Mouse (Mus musculus): ENCODE results near the gene Esm1.

Gene Esm1

GRCm38 (mm10) chr13:113209624-113210023 is at the start of gene Esm1:
Gene Esm1, plus strand, starts transcription at chr13:113209659.
- ATAC-seq (ENCODE audit: low TSS enrichment): no peak

DNA sequence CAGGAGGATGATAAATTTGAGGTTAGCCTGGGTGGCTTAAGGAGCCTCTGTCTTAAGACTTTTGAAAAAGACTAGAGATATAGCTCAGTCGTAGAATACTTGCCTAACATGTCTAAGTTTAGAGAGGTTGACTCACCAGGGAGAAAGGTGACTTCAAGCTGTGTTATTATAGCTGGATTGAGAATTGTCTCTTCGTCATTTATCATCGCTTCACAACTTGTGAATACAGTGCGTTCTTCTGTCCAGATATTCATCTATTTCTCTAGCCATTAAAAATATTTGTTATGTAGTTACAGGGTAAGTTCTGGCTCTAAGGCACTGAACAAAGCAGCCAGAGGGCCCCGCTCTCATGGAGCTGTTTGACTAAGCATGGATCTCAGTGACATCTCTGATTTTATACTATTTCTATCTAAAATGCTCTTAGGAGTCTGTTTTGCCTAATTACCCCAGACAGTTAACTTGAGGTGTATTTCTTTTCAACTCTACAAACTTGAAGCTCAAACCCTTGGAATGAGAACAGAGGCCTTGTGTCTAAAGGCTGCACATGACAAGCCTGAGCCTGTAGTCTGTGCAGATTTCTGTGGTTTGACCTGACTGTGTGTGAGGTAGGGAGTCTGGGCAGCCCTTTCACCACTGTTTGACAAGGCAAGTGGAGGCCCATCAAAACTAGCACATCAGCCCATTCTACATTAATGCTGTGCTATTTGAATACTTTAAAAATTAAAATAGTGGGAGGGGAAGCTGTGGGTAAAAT is 45.0 kb upstream of the Esm1 start:
- no peak for ATAC-seq (ENCODE audit: low TSS enrichment)

DNA sequence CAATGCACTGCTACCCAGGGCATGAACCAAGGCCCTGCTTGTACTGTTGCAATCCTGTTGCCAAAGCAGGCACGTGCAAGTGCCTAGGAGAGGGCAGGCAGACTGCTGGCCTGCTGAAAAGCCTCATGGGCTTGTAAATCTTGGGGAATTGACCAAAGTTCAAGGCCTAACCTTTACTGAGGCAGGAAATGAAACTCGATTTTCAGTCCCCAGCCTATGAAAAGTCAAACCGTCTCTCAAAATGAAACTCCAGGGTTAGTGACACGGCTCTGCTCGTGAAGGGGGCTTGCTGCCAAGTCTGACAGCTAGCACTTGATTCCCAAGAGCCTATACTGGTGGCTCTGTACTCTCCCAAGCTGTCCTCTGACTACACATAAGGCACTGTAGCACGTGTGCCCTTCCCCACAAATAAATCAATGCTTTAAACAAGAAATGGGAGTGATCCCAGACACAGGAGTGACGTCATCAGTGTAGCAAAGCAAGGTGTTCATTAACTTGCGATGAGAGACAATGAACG is 41.4 kb upstream of the Esm1 start:
- no peak for ATAC-seq (ENCODE audit: low TSS enrichment)

DNA sequence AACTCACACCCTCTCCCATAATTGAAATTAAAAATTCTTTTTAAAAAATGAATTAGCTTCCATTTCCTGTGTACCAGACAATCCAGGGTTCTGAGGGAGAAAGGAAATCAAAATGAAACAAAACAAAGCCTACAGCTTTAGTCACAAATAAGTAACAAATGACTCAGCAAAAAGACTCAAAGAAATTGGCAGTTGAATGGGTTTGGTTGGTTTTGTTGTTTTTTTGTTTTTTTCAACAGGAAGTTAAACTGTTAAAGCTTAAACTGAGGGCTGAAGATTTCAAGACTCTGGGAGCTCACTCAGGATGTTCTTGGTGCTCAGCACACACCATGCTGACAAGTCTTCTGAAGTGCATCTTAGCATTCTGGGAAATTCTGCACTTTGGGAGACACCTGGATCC is 39.2 kb upstream of the Esm1 start:
- no peak for ATAC-seq (ENCODE audit: low TSS enrichment)

- peak; percentile 94 for ATAC-seq (ENCODE audit: low TSS enrichment)
Observed at GRCm38 (mm10) chr13:113174162-113174561, 35.3 kb upstream of the Esm1 start.

DNA sequence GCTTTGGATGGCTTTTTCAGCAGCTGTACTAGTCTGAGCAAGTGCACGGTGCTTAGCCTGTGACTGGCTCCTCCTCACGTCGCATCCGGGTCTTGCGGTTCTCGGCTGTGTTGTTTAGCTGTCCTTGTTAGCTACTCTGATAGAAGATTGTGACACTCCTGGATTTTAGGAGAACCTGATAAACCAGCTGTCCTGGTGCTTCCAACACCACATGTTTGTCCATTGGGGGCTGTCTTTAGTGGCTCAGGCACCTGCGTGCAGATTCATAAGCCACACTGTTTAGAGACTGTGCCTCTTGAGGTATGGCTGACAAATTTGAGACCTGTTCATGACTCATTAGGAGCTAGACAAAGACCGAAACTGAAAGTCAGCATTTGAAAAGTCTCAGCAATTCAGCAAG is 26.1 kb upstream of the Esm1 start:
- no peak for ATAC-seq (ENCODE audit: low TSS enrichment)

DNA sequence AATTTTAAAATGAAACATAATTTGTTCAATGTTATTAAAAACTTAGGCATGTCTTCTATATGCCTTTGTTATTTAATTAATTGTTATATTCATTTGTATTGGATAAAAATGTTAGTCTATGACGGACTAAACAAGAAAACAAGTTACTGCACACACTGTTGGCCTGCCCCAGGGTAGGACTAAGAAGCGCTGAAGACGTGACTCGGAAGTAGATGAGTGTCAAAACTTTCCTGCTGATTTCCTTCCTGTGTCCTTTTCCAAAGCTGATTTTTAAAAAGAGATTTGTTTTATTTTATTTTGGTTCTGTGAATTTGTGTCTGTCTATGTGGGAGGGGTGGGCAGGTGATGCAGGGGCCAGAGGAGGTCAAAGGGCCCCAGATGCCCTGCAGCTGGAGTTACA is 25.7 kb upstream of the Esm1 start:
- ATAC-seq (ENCODE audit: low TSS enrichment): no peak

DNA sequence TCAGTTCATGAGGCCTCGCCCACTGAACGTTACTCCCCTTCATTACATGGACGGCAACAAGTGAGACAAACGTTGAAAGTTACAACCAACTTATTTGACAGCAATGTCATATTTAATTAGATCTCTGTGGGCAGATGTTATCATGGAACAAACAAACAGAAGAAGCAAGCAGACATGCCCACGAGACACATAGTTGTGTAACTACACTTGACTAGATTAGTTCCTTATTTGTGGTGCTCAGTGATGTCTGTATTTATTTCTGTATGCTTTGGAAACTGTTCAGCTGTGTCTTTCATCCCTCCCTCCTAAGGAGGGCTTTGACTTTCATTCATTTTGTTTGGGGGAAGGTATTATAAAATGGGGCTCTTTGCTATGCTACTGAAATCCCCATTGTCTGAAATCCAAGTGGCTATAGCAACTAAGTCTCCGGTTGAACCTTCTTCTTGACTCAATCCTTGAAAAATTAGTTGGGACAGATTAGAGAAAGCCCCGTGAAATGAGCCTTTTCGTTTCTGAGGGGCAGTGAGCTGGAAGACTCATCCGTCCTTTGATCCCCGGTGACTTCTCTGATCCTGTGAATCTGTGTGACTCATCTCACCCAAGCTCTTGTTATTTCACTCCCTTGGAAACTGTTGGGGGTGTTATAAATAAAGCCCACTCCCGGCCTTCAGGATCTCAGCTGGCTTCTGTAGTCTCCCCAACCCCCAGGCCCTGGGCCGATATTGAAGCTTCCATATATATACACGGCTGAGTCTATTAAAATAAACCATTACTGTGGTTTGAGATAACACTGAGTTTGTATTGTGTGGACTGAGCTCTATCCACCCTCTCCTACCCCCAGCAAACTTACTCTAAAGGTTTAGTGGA is 12.4 kb upstream of the Esm1 start:
- no peak for ATAC-seq (ENCODE audit: low TSS enrichment)

- ATAC-seq (ENCODE audit: low TSS enrichment): no peak
Observed at GRCm38 (mm10) chr13:113197872-113198502, 11.5 kb upstream of the Esm1 start.

GRCm38 (mm10) chr13:113199331-113199730 is 10.1 kb upstream of the Esm1 start:
- ATAC-seq (ENCODE audit: low TSS enrichment): no peak

DNA sequence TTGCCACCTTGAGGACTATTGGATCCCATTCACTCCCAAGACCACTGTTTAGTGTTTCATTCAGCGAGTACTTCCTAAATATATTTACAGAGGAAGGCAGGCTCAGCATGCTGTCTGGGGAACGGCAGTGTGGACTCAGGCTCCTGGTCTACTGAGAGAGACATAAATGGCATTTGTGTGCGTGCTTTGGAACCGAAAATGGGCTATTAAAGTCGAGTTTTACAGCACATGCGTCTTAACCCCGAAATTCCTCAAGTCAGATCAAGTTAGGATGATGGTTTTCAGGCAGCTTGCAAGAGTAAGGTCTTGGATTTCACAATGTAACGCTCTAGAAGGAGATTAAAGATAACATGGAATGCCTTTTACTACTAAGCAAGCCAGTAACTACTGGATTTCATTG is 8.7 kb upstream of the Esm1 start:
- no peak for ATAC-seq (ENCODE audit: low TSS enrichment)

DNA sequence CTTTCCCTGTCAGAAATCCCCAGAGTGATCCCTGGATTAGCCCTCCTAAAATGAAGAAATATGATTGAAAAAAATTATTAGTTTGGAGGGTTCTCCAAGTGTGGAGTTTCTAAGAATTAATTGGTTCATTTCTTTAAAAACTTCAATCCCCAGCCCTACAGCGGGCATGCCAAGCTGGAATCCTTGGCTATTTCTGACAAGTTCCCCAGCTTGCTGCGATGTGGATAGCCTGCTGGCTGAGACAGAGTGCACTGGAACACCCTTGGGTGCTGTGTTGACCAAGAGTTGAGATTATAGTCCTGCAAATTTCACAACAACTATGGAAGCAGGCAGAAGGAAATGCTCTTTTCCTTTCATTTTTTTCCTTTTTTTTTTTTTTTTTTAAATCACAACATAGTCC is 7.8 kb upstream of the Esm1 start:
- no peak for ATAC-seq (ENCODE audit: low TSS enrichment)

- no peak for ATAC-seq (ENCODE audit: low TSS enrichment)
Observed at GRCm38 (mm10) chr13:113202184-113202583, 7.3 kb upstream of the Esm1 start.

DNA sequence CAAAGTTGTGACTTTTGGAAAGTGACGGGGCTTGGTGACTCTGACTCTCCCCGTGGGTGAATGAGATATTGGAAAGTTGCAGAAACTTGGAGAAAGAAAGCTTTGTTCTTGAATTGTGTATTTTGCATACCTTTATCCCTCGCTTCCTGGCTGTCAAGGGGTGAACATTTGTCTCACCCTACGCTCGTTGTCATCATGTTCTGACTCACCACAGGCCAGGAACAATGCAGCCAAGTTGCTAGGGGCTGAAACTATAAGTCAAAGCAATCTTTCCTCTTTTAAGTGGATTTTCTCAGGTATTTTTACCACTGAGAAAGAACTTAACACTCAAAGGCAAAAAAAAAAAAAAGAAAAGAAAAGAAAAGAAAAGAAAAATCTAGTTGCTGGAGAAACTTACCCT is 6.3 kb upstream of the Esm1 start:
- no peak for ATAC-seq (ENCODE audit: low TSS enrichment)

DNA sequence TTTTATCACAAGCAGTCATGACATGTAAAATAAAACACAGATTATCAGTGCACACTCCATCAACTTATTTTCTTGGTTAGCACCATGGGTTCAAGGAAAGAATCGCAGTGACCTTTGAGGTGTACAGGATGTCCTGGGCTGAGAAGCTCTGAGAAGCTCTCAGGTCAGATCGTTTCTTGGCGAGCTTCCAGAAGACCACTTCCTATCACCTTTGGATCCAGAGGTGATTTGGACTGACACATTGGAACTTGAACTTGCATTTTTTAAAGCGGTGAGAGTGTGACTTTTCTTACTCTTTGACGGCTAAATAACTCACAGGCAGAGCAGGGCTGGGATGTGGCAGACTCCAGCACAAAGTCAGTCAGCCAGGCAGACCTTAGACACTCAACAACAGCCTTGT is 4.1 kb upstream of the Esm1 start:
- no peak for ATAC-seq (ENCODE audit: low TSS enrichment)

DNA sequence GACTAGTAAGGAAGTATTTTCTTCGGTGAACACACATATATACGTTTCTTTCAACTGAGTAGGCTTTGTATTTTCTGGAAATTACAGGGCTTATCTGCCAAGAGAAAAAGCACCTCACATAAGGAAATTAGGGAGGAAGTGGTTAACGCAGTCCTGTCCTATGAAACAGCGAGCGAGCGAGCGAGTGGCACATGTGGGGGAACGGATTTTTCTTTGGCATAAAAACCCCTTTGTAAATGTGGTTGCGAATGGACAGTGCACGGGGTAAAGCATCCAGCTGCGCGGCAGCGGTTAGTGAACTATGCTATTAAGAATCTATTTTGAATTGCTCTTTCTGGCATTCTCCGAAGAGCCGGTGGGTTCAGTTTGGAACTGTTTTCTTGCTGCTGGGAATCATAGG is 1.9 kb downstream of the Esm1 start:
- ATAC-seq (ENCODE audit: low TSS enrichment): no peak

DNA sequence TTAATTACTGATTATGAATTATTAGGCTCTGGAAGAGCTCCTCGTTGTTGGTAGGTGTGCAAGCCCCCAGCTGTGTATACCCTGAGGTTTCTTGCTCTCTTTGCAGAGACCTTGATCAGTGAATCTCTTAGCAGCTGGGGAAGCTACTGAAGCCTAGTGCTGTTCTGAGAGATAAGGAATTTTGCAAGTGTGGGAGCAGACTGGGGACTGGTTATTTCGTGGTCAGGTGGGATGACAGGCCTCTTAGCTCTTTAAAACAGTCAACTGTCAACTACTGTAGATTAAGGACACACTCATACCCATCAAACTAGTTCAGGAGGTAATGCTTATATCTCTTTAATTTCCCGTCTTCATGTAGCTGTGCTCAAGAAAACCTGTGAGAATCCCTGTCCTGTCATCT is 2.9 kb downstream of the Esm1 start:
- no peak for ATAC-seq (ENCODE audit: low TSS enrichment)

DNA sequence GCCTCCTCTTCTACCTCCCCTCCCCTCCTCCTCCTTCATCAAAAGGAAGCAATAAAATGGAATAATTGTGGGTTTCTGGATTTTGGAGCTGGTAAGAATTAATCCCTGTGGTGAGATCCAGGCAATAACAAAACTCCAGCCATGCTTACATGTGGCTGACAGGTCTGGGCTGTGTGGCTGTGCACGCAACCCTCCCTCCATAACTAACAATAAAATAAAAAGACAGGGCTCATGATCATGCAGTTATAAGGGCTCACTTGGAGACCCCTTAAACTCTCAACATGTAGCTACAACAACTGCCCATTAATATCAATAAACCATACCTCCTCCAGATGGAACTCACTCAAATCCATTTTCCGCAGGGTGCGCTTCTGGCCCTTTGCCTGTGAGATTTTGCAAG is 4.4 kb downstream of the Esm1 start:
- no peak for ATAC-seq (ENCODE audit: low TSS enrichment)

DNA sequence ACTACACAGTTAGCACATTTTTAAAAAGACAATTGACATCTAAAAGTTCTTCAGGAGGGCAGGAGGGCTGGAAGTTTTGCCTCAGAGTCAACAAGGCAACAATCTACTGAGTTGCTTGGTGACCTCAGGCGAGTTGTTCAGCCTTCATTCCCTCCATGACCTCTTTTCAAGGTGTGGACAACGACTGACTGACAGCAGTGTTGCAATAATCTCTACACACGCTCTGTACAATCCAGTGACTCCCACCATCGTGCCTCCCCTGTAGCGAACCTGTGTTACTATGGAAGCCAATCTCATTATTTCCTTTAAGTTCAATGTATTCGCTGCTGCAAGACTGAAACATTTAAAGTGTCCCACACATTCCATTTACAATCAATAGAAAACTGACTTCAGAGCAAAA is 12.4 kb downstream of the Esm1 start:
- ATAC-seq (ENCODE audit: low TSS enrichment): no peak

DNA sequence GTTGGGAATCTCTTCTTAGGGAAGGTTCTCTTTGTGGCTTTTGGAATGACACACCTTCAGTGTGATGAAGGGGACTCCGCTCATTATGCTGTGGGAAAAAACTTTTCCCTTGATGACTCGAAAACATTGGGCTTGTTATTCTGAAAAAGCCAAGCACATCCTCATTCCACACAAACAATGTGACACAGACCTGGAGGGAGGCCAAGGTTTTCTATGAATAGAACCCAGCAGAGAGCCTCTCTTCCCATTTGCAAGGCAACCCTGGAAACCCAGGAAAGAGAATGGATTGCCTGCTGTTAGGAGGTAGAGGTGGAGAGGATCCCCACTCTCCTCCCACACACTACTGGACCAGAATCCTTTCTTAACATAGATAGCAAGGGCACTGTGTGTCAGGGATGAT is 14.6 kb downstream of the Esm1 start:
- ATAC-seq (ENCODE audit: low TSS enrichment): no peak

- peak; percentile 99 for ATAC-seq (ENCODE audit: low TSS enrichment)
Observed at GRCm38 (mm10) chr13:113225811-113226210, 16.4 kb downstream of the Esm1 start, which contains the start of gene Gzmk. Gene Gzmk, minus strand, starts transcription at chr13:113225908.

DNA sequence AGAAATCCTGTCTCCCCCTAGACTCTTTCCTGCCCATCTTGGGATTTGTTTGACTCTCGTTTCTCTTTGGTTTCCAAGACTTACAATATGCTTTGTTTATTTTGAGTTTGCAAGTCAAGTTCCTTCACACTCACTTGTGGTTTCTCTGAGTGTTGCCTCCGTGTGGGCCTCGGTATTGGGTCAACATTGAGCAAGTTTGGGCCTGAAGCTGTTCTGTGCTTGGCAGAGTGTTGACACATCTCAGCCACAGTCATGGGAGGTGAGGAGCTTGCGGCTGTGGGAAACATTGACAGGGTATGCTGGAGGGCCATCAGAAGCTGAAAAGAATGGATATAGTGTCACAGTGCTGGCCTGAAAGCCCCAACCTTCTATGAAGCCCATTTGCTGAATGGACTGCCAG is 17.6 kb downstream of the Esm1 start:
- ATAC-seq (ENCODE audit: low TSS enrichment): no peak

Data from frontal cortex, adult (tissue).